Mouse (Mus musculus) adrenal gland, adult 10 weeks (tissue): Measurements from ENCODE around the gene Rab6a. TPM values are rescaled to one million over a fixed set of nuclear protein-coding genes. Genes with fewer than 3 reads are reported as not detected.

Experiments
- polyA plus RNA-seq: library from polyadenylated mRNA; stranded (reverse); fragments of 350-450 nt; fragmentation: Illumina TruSeq; extraction: RNeasy Lipid Tissue Mini Kit (QIAGEN cat#74804); gene quantifications from one replicate; pipeline ENCODE4 v1.2.3, GENCODE M21; 2014; ENCODE audit warnings: low read depth, low replicate concordance

Gene Rab6a
- 308 TPM for polyA plus RNA-seq

DNA sequence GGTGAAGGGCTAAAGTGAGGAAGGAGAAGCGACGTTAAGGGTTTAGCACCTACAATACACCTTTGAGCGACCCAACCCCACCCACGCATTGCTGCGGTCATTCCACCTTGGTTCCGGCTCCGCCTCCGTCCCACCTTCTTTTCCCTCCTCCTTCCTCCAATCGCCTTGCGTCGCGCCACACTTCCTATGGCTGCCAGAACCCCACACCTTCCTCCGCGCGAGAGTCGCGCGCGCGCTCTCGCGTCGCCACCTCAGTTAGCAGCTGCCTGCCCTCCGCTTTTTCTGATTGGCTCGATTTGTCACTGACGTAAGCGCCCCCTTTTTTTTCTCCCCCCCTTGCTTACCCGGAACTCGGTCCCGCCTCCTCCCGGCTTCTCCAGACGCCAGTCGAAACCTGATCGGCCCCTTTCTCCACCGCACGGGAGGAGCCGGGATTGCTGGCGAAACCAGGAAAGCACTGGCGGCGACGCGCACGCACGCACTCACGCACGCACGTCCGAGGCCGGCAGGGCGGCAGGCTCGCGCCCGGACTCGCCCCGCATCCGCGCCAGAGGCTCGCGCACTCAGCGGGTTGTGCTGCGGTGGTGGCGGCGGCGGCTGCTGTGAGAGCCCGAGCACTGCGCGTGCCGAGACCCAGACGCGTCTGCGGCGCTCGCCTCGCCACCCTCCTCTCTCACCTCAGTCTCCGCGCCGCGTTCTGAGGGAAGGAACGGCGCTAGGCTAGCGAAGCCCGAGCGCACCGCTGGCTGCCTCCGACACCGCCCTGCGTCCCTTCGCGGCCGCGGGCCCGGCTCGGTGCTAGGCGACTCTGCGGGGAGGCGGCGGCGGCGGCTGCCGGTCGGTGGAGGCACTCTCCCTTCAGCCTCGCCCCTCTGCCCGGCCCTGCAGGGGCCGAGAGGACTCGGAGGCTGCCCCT is at the start of gene Rab6a:
Rab6a (plus strand) TSS at position 197 of the 916 bp plus-strand sequence.

DNA sequence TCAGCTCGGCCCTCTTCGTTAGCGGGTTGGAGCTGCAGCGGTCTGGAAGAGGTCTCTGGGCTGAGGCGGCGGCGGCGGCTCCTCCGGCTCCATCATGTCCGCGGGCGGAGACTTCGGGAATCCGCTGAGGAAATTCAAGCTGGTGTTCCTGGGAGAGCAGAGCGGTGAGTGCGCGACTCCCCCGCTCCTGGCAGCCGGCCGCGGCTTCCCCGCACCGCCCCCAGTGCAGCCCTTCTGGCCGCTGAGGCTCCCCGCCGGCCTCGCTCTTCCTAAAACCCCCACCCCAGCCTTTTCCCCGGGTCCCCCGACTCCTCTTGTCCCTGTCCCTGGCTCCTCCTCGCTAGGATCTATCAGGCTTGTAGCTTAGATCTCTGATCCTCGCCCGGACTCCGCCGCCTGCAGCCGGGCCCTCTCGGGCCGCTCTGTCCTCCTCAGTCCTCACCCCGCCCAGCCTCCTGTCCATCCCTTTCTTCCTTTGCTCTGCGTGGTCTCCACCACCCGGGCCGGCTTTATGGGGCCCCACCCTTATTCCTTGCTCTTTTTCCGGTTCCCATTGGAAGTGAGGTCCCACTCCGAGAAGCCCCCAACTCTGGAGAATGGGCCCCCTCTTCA is 1.0 kb downstream of the Rab6a start, which contains the start of gene Mrpl48:
Mrpl48 (minus strand) TSS at position 172 of the 612 bp plus-strand sequence.

GRCm38 (mm10) chr7:100662231-100662630 is 55.0 kb downstream of the Rab6a start, which contains the start of gene Plekhb1:
Gene Plekhb1 (minus strand): TSS chr7:100662414.

Other genes with a start within 250 kb of the Rab6a start
- 26.5 TPM for gene C2cd3, start 235.2 kb upstream of the Rab6a start, polyA plus RNA-seq
- 84.7 TPM for gene Ppme1, start 235.1 kb upstream of the Rab6a start, polyA plus RNA-seq
- gene Ucp3, start 134.4 kb upstream of the Rab6a start, polyA plus RNA-seq, result 7.2 TPM
- gene Ucp2, start 114.1 kb upstream of the Rab6a start, polyA plus RNA-seq, result 10.8 TPM
- gene Dnajb13, start 92.5 kb upstream of the Rab6a start, polyA plus RNA-seq, result not detected
- 10.1 TPM for gene Coa4, start 70.3 kb upstream of the Rab6a start, polyA plus RNA-seq
- 64.2 TPM for gene Mrpl48, start 891 bp downstream of the Rab6a start, polyA plus RNA-seq
- gene Plekhb1, start 55.0 kb downstream of the Rab6a start, polyA plus RNA-seq, result 7.9 TPM
- gene Fam168a, start 99.2 kb downstream of the Rab6a start, polyA plus RNA-seq, result 29.4 TPM